Comparison of ENCODE assay signal across 9 mouse cellular contexts in genomic region chr12:3866654-3867370, GRCm38 (mm10).
A peak's percentile ranks its signal among the peaks of the same experiment; 100 is the strongest.
DNase-seq lines count a peak whose midpoint lies in the region; ATAC-seq lines count a peak whose summit lies in the region.
"Had no signal": no experiment of that assay in that cellular context is flagged by ENCODE, and none has a peak within 500 bp of the region (broad histone marks: within the 10 kb centered on the region; RNA-seq: fewer than 3 reads in every experiment).

No protein-coding gene starts in this region.

- DNase-seq in heart, postnatal 4 days: no peak
- DNase-seq in urinary bladder, postnatal 36 days (ENCODE audit: low spot score in 2 of 2): peak; percentile 42 to 57
- no peak for DNase-seq in urinary bladder, adult 2 months (ENCODE audit: low spot score)
- peak; percentile 76 to 93 for DNase-seq in kidney, postnatal 36 days
- no peak for DNase-seq in right cerebral cortex, postnatal 36 days (ENCODE audit: low spot score in 2 of 2)
- DNase-seq in frontal cortex, postnatal 10 days (ENCODE audit: low spot score in 2 of 2): no peak

- no peaks in the 10 kb centered on the region for H3K27me3 ChIP-seq in heart, embryonic 14.5 days (ENCODE audit: control insufficient read depth, insufficient read depth, low read length)

- H3K36me3 ChIP-seq in heart, embryonic 14.5 days (ENCODE audit: control insufficient read depth, insufficient read depth, low read length): peaks cover 53% of the 10 kb centered on the region

- ATAC-seq in heart, embryonic 14.5 days (ENCODE audit: insufficient number of reproducible peaks, insufficient read depth, low FRiP score, low read depth): 0 out of 2 replicates have a peak, but pooled peaks have one; percentile 29
- no peak for ATAC-seq in megakaryocyte-erythroid progenitor cell, adult 5-6 weeks (replicated peaks; ENCODE audit: low FRiP score, low TSS enrichment, poor library complexity, severe bottlenecking)

- H3K9me3 ChIP-seq in heart, embryonic 14.5 days (ENCODE audit: control insufficient read depth, low read length): no peaks in the 10 kb centered on the region

- H3K4me1 ChIP-seq in heart, embryonic 14.5 days (ENCODE audit: control insufficient read depth in 2 of 2, insufficient read depth in 2 of 2, low read length in 2 of 2): peaks cover 38 to 59% of the 10 kb centered on the region in 2 experiments

- WGBS in heart, embryonic 14.5 days: 50% methylated on average over 12 of the region's 12 CpGs

- H3K4me2 ChIP-seq in heart, embryonic 14.5 days (ENCODE audit: low read length): no peak overlapping the region

- H3K9ac ChIP-seq in heart, embryonic 14.5 days (ENCODE audit: low read length): no peak overlapping the region

- no peak overlapping the region for H3K4me3 ChIP-seq in heart, embryonic 14.5 days (ENCODE audit: control insufficient read depth in 1 of 2, insufficient read depth in 1 of 2, low read depth in 1 of 2, low read length in 2 of 2)
- H3K4me3 ChIP-seq: erythroblast, embryonic 14.5 days had no signal

- peak overlapping the region in 1 of 2 experiments; percentile 53; a peak in 1 of 4 replicates for H3K27ac ChIP-seq in heart, embryonic 14.5 days (replicated peaks in 1 of 2; ENCODE audit: control insufficient read depth in 1 of 2, insufficient read depth in 1 of 2, low read depth in 2 of 2, low read length in 2 of 2)

Comparison
In these comparisons a context has a peak if more than half of its experiments do, and no peak if none do; other contexts are left out.
1. DNase-seq: peak in urinary bladder, postnatal 36 days (2 of 2) and kidney, postnatal 36 days (2 of 2); none in heart, postnatal 4 days (single experiment), urinary bladder, adult 2 months (single experiment), right cerebral cortex, postnatal 36 days (0 of 2) and frontal cortex, postnatal 10 days (0 of 2).